Mouse (Mus musculus): ENCODE results near the gene Npy. TPM values are rescaled to one million over a fixed set of nuclear protein-coding genes. Genes with fewer than 3 reads are reported as not detected.

Gene Npy
- polyA plus RNA-seq, 1 experiment: not detected

DNA sequence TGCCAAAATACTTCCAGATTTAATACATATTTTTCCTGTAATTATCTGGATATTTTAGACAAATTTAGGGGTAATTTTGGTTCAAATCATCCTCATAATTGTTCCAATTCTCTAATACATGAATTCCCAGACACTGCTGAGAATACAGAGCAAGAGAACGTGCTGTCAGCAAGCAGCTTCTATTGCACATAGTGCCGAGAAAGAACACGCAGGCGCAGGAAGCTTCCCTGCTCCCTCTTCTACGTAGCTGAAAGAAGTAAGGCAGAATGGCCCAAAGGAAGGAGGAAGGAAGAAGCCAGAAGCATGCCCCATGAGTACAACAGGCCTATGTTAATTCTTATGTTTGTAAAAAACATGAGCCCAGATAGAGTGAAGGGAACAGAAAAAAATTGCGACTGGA, 4.9 kb upstream of the Npy start:
- H3K9ac ChIP-seq (ENCODE audit: low read depth, poor library complexity, severe bottlenecking): no peak overlapping the region
- no peaks in the 10 kb centered on the region for H3K4me1 ChIP-seq (ENCODE audit: control insufficient read depth, insufficient read depth, low read length)
- H3K36me3 ChIP-seq (ENCODE audit: control insufficient read depth, insufficient read depth, low read length, poor library complexity, severe bottlenecking): no peaks in the 10 kb centered on the region
- no peak overlapping the region for H3K4me3 ChIP-seq (ENCODE audit: low read depth, low read length)
- H3K27ac ChIP-seq (ENCODE audit: insufficient read depth, low read length): no peak overlapping the region
- H3K9me3 ChIP-seq (replicated peaks; ENCODE audit: control insufficient read depth, insufficient read depth, low read length, poor library complexity, severe bottlenecking): no peaks in the 10 kb centered on the region
- H3K27me3 ChIP-seq (ENCODE audit: control insufficient read depth, insufficient read depth, low read length, poor library complexity, severe bottlenecking): peaks cover 11% of the 10 kb centered on the region
- TF ChIP-seq CTCF (IDR thresholded peaks at IDR 0.05; ENCODE audit: low read depth, low read length) (no peak), EP300 (IDR thresholded peaks at IDR 0.05; ENCODE audit: insufficient read depth, low read depth, low read length) (no peak)

DNA sequence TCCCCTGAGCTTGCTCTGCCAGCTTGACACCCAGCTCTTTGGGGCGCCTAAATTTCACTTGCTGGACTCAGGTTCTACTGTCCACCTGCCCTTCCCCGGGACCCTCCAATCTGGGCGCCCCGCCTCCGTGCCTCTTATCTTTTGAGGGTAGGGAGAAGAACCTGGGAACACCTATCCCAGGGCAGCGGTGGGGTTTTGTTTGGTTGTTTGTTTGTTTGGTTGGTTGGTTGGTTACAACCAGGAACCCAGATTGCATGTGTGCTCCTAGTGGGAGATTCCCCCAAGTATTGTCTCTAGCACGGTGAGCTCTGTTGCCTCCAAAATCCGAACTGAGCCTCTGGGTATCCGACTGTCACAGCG, 341 bp downstream of the Npy start:
- H3K4me1 ChIP-seq (ENCODE audit: control insufficient read depth, insufficient read depth, low read length): no peaks in the 10 kb centered on the region
- peak overlapping the region; percentile 35 for H3K9ac ChIP-seq (ENCODE audit: low read depth, poor library complexity, severe bottlenecking)
- no peak overlapping the region for H3K27ac ChIP-seq (ENCODE audit: insufficient read depth, low read length)
- peaks cover 15% of the 10 kb centered on the region for H3K27me3 ChIP-seq (ENCODE audit: control insufficient read depth, insufficient read depth, low read length, poor library complexity, severe bottlenecking)
- TF ChIP-seq EP300 (IDR thresholded peaks at IDR 0.05; ENCODE audit: insufficient read depth, low read depth, low read length) (no peak), CTCF (IDR thresholded peaks at IDR 0.05; ENCODE audit: low read depth, low read length) (no peak), POLR2A (IDR thresholded peaks at IDR 0.05; ENCODE audit: insufficient read depth, low read length) (no peak)
- no peaks in the 10 kb centered on the region for H3K36me3 ChIP-seq (ENCODE audit: control insufficient read depth, insufficient read depth, low read length, poor library complexity, severe bottlenecking)
- no peaks in the 10 kb centered on the region for H3K9me3 ChIP-seq (replicated peaks; ENCODE audit: control insufficient read depth, insufficient read depth, low read length, poor library complexity, severe bottlenecking)
- peak overlapping the region; percentile 75 for H3K4me3 ChIP-seq (ENCODE audit: low read depth, low read length)

DNA sequence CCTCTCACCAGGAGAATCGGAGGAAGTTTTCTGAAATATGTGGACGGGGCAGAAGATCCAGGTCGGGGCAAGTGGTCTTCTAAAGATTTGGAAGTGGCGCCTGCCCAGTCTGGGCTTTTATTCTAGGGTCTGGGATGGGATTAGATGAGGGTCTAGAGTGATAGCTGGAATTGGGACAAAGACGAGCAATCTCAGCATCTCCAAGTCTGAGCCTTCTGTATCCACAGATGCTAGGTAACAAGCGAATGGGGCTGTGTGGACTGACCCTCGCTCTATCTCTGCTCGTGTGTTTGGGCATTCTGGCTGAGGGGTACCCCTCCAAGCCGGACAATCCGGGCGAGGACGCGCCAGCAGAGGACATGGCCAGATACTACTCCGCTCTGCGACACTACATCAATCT, 861 bp downstream of the Npy start:
- H3K4me1 ChIP-seq (ENCODE audit: control insufficient read depth, insufficient read depth, low read length): no peaks in the 10 kb centered on the region
- no peaks in the 10 kb centered on the region for H3K36me3 ChIP-seq (ENCODE audit: control insufficient read depth, insufficient read depth, low read length, poor library complexity, severe bottlenecking)
- peaks cover 15% of the 10 kb centered on the region for H3K27me3 ChIP-seq (ENCODE audit: control insufficient read depth, insufficient read depth, low read length, poor library complexity, severe bottlenecking)
- no peak for TF ChIP-seq EP300 (IDR thresholded peaks at IDR 0.05; ENCODE audit: insufficient read depth, low read depth, low read length)
- TF ChIP-seq CTCF (IDR thresholded peaks at IDR 0.05; ENCODE audit: low read depth, low read length): no peak
- TF ChIP-seq POLR2A (IDR thresholded peaks at IDR 0.05; ENCODE audit: insufficient read depth, low read length): no peak
- H3K9ac ChIP-seq (ENCODE audit: low read depth, poor library complexity, severe bottlenecking): no peak overlapping the region
- no peak overlapping the region for H3K4me3 ChIP-seq (ENCODE audit: low read depth, low read length)
- H3K9me3 ChIP-seq (replicated peaks; ENCODE audit: control insufficient read depth, insufficient read depth, low read length, poor library complexity, severe bottlenecking): no peaks in the 10 kb centered on the region
- H3K27ac ChIP-seq (ENCODE audit: insufficient read depth, low read length): no peak overlapping the region

DNA sequence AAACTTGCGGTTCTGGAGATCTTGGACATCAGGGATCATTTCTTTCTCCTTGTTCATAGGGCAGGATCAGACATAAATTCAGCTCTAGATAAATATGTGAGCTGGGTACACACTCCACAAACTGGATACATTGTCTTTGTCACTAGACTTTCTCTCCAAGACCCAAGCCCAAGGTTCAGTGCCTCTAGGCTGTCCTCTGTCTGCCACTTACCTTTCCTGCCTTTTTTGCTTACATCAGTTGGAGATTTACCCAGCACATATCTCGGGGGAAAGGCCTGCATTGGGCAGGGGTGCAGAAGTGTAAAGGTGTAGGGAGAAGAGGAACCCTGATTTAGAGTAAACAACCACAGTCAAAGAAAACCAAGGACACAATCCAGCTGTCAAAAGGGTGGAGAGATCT, 1.3 kb downstream of the Npy start:
- Histone ChIP-seq H3K9ac (ENCODE audit: low read depth, poor library complexity, severe bottlenecking) (no peak overlapping the region), H3K4me1 (ENCODE audit: control insufficient read depth, insufficient read depth, low read length) (no peaks in the 10 kb centered on the region), H3K9me3 (replicated peaks; ENCODE audit: control insufficient read depth, insufficient read depth, low read length, poor library complexity, severe bottlenecking) (no peaks in the 10 kb centered on the region), H3K36me3 (ENCODE audit: control insufficient read depth, insufficient read depth, low read length, poor library complexity, severe bottlenecking) (no peaks in the 10 kb centered on the region), H3K27me3 (ENCODE audit: control insufficient read depth, insufficient read depth, low read length, poor library complexity, severe bottlenecking) (peaks cover 15% of the 10 kb centered on the region), H3K27ac (ENCODE audit: insufficient read depth, low read length) (no peak overlapping the region), H3K4me3 (ENCODE audit: low read depth, low read length) (no peak overlapping the region)
- TF ChIP-seq CTCF (IDR thresholded peaks at IDR 0.05; ENCODE audit: low read depth, low read length) (no peak), EP300 (IDR thresholded peaks at IDR 0.05; ENCODE audit: insufficient read depth, low read depth, low read length) (no peak), POLR2A (IDR thresholded peaks at IDR 0.05; ENCODE audit: insufficient read depth, low read length) (no peak)

DNA sequence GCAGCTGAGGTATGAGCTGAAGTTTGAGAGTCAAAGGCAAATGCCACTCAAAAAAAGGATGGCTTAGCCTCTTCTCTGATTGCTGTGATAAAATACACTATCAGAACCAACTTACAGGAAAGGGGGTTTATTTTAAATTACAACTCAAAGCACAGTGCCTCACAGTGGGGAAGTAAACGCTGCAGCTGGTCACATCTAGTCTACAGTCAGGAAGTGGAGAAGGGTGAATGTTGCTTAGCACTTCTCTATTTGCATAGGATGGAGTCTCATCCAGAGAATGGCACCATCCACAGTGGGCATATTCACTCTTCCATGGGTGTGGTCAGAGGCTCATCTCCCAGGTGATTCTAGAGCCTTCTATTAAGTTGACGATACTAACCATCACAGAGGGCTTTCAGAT, 9.1 kb downstream of the Npy start:
- H3K36me3 ChIP-seq (ENCODE audit: control insufficient read depth, insufficient read depth, low read length, poor library complexity, severe bottlenecking): no peaks in the 10 kb centered on the region
- H3K4me1 ChIP-seq (ENCODE audit: control insufficient read depth, insufficient read depth, low read length): no peaks in the 10 kb centered on the region
- no peak overlapping the region for H3K9ac ChIP-seq (ENCODE audit: low read depth, poor library complexity, severe bottlenecking)
- H3K27me3 ChIP-seq (ENCODE audit: control insufficient read depth, insufficient read depth, low read length, poor library complexity, severe bottlenecking): no peaks in the 10 kb centered on the region
- no peaks in the 10 kb centered on the region for H3K9me3 ChIP-seq (replicated peaks; ENCODE audit: control insufficient read depth, insufficient read depth, low read length, poor library complexity, severe bottlenecking)
- TF ChIP-seq CTCF (IDR thresholded peaks at IDR 0.05; ENCODE audit: low read depth, low read length): no peak
- no peak for TF ChIP-seq EP300 (IDR thresholded peaks at IDR 0.05; ENCODE audit: insufficient read depth, low read depth, low read length)
- no peak for TF ChIP-seq POLR2A (IDR thresholded peaks at IDR 0.05; ENCODE audit: insufficient read depth, low read length)
- H3K4me3 ChIP-seq (ENCODE audit: low read depth, low read length): no peak overlapping the region
- H3K27ac ChIP-seq (ENCODE audit: insufficient read depth, low read length): no peak overlapping the region

DNA sequence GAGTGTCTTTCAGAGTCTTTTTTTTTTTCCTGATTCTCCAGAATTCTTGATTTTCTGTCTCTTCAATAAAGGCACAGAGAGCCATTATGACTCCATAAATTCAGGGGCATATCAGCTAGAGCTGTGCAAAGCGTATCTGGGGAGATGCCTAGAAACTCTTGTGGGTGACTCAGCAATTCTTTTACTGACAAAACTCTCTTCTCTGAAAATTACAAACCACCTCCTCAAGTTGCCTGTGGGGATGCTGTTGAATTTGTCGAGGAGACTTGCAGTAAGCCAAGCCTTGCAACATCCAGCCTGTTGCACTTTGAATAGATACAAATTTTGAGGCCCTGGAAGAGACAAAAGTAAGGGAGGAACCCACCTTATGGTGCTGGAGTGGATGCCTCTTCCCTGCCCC, 34.3 kb downstream of the Npy start:
- Histone ChIP-seq H3K36me3 (ENCODE audit: control insufficient read depth, insufficient read depth, low read length, poor library complexity, severe bottlenecking) (no peaks in the 10 kb centered on the region), H3K27ac (ENCODE audit: insufficient read depth, low read length) (no peak overlapping the region), H3K4me3 (ENCODE audit: low read depth, low read length) (no peak overlapping the region), H3K4me1 (ENCODE audit: control insufficient read depth, insufficient read depth, low read length) (no peaks in the 10 kb centered on the region), H3K9ac (ENCODE audit: low read depth, poor library complexity, severe bottlenecking) (no peak overlapping the region), H3K9me3 (replicated peaks; ENCODE audit: control insufficient read depth, insufficient read depth, low read length, poor library complexity, severe bottlenecking) (no peaks in the 10 kb centered on the region), H3K27me3 (ENCODE audit: control insufficient read depth, insufficient read depth, low read length, poor library complexity, severe bottlenecking) (no peaks in the 10 kb centered on the region; the same call in 1 of the 2 replicates)
- TF ChIP-seq POLR2A (IDR thresholded peaks at IDR 0.05; ENCODE audit: insufficient read depth, low read length): no peak
- TF ChIP-seq CTCF (IDR thresholded peaks at IDR 0.05; ENCODE audit: low read depth, low read length): no peak
- no peak for TF ChIP-seq EP300 (IDR thresholded peaks at IDR 0.05; ENCODE audit: insufficient read depth, low read depth, low read length)

Measured in ES-Bruce4 (cell line).